Mouse (Mus musculus): ENCODE measurements around the gene Capn11.

Gene Capn11

GRCm38 (mm10) chr17:45684667-45685131 lies 25.6 kb upstream of the Capn11 start:
- no peak for DNase-seq (ENCODE audit: extremely low read depth, low read depth)

GRCm38 (mm10) chr17:45682843-45683242 lies 23.7 kb upstream of the Capn11 start:
- no peak for DNase-seq (ENCODE audit: extremely low read depth, low read depth)

GRCm38 (mm10) chr17:45681588-45681987 lies 22.5 kb upstream of the Capn11 start:
- no peak for DNase-seq (ENCODE audit: extremely low read depth, low read depth)

GRCm38 (mm10) chr17:45680391-45680980 lies 21.4 kb upstream of the Capn11 start:
- no peak for DNase-seq (ENCODE audit: extremely low read depth, low read depth)

GRCm38 (mm10) chr17:45678106-45678505 lies 19.0 kb upstream of the Capn11 start:
- DNase-seq (ENCODE audit: extremely low read depth, low read depth): no peak

- DNase-seq (ENCODE audit: extremely low read depth, low read depth): no peak
Observed at GRCm38 (mm10) chr17:45672598-45672997, 13.5 kb upstream of the Capn11 start.

GRCm38 (mm10) chr17:45671821-45672220 lies 12.7 kb upstream of the Capn11 start:
- DNase-seq (ENCODE audit: extremely low read depth, low read depth): no peak

GRCm38 (mm10) chr17:45667986-45668385 lies 8.9 kb upstream of the Capn11 start:
- DNase-seq (ENCODE audit: extremely low read depth, low read depth): no peak

GRCm38 (mm10) chr17:45667481-45667880 lies 8.4 kb upstream of the Capn11 start:
- DNase-seq (ENCODE audit: extremely low read depth, low read depth): no peak

- no peak for DNase-seq (ENCODE audit: extremely low read depth, low read depth)
Observed at GRCm38 (mm10) chr17:45666091-45666490, 7.0 kb upstream of the Capn11 start.

GRCm38 (mm10) chr17:45664608-45665007 lies 5.5 kb upstream of the Capn11 start:
- DNase-seq (ENCODE audit: extremely low read depth, low read depth): no peak

- peak; percentile 33 for DNase-seq (ENCODE audit: extremely low read depth, low read depth)
Observed at GRCm38 (mm10) chr17:45663106-45663919, 4.2 kb upstream of the Capn11 start.

GRCm38 (mm10) chr17:45655820-45656219 lies 3.3 kb downstream of the Capn11 start:
- DNase-seq (ENCODE audit: extremely low read depth, low read depth): peak; percentile 42

- no peak for DNase-seq (ENCODE audit: extremely low read depth, low read depth)
Observed at GRCm38 (mm10) chr17:45653233-45653632, 5.9 kb downstream of the Capn11 start.

- no peak for DNase-seq (ENCODE audit: extremely low read depth, low read depth)
Observed at GRCm38 (mm10) chr17:45644185-45644584, 14.9 kb downstream of the Capn11 start.

- DNase-seq (ENCODE audit: extremely low read depth, low read depth): no peak
Observed at GRCm38 (mm10) chr17:45642701-45643100, 16.4 kb downstream of the Capn11 start.

- DNase-seq (ENCODE audit: extremely low read depth, low read depth): no peak
Observed at GRCm38 (mm10) chr17:45641981-45642380, 17.1 kb downstream of the Capn11 start.

GRCm38 (mm10) chr17:45638596-45639295 lies 20.4 kb downstream of the Capn11 start:
- no peak for DNase-seq (ENCODE audit: extremely low read depth, low read depth)

- no peak for DNase-seq (ENCODE audit: extremely low read depth, low read depth)
Observed at GRCm38 (mm10) chr17:45634033-45634432, 25.1 kb downstream of the Capn11 start.

- no peak for DNase-seq (ENCODE audit: extremely low read depth, low read depth)
Observed at GRCm38 (mm10) chr17:45631940-45632339, 27.2 kb downstream of the Capn11 start.

- DNase-seq (ENCODE audit: extremely low read depth, low read depth): no peak
Observed at GRCm38 (mm10) chr17:45630992-45631391, 28.1 kb downstream of the Capn11 start.
